Mouse (Mus musculus) brain, adult 2 months (tissue): ENCODE data around the gene Abca1.

Experiments
- DNase-seq: peaks from one replicate; pipeline ENCODE4 v3.0.0; 2011; ENCODE audit warnings: low read depth, low spot score

Gene Abca1

GRCm38 (mm10) chr4:53121516-53122227 lies 38.0 kb downstream of the Abca1 start:
- DNase-seq = peak; percentile 65

DNA sequence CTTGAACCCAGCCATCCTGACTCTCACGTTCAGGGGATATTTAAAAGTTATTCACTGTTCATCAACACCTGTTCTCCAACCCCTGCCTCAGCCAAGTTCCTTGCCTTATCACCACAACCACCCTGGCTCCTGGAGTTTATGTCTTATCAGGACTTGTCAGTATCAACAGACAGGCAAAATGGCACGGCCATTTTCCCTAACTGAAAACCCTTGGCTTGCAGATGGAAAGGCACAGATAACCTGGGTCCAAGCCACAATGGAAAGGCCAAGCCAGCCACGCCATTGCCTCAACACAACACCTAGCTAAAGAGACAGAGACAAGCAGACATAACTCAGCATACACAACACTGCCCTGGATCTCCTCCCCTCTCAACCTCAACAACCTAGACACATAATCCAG lies 38.6 kb downstream of the Abca1 start:
- DNase-seq = no peak

GRCm38 (mm10) chr4:53120038-53120685 lies 39.5 kb downstream of the Abca1 start:
- DNase-seq = peak; percentile 38

DNA sequence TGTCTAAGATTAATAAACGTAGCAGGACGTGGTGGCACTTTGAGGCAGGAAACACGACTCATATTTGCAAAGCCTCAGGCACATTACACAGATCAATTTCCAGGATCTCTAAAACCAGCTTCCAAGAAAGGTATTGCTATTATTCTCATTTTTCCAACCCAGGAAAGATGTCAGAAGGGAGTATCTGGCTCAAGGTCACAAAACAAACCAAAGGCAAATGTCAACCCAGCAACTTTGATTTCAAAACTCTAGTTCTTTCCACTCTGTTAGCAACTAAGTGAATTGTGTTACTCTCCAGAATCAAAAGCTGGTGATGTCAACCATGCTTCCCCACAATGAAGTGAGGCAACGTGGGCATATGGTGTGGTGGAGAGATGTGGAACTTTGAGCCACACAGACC lies 41.1 kb downstream of the Abca1 start:
- no peak for DNase-seq

DNA sequence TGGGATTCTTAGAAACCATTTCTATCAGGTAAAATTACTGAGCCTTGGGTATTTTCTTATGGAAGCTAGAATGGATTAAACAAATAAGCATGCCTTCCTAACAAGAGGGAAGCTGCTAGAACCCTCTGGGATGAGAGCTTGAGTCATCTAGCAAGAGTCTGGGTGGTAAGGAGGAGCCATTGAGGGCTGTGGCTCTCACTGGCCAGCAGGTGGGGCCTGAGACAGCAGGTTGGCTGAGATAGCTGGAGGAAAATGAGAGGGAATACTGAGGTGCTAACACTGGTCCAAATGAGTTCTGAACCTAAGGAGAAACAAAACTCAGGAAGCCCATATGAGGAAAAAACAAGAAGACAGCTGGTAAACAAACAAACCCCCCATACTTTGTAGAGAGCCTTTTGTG lies 42.1 kb downstream of the Abca1 start:
- DNase-seq = peak; percentile 66

GRCm38 (mm10) chr4:53117076-53117475 lies 42.6 kb downstream of the Abca1 start:
- DNase-seq = no peak

GRCm38 (mm10) chr4:53115866-53116265 lies 43.8 kb downstream of the Abca1 start:
- peak; percentile 72 for DNase-seq

DNA sequence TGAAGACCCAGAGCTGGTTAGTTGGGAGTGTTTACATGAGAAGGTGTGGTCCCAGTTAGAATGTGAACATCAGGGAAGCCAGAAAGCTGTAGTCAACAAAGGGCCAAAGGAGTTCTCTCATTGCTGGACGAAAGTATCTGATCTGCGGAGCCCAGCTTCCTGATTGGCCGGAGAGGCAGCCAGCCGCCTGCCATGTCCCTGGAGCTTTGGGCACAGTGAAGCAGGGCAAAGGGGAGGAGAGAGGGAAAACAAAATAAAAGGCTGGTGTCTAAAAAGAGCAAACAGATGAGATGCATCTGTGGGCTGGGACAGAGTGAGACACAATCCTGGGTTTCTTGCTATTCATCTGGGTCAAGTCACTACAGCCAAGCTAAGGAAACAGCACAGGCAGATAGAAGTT lies 44.3 kb downstream of the Abca1 start:
- DNase-seq = no peak

DNA sequence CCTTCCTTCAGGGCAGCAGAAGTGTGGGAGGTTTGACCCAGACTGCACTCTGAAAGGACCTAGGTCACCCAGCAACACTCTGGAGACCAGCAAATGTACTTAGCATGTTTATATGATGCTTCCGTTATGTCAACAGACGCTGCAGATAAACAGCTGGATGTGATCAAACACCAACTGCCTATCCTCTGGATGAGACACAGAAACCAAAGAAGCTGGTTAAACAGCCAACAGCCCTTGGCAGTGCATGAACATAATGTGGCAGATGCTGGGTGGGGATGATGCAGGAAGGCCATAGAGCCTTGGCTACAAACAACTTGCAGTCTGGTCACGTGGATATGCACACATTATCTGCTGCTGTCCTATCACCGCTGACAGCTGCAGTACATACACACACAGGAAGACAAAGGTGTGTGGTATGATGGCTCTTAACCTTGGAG lies 47.8 kb downstream of the Abca1 start:
- no peak for DNase-seq

- peak; percentile 82 for DNase-seq
Observed at GRCm38 (mm10) chr4:53110356-53110755, 49.3 kb downstream of the Abca1 start.

GRCm38 (mm10) chr4:53109381-53109928 lies 50.2 kb downstream of the Abca1 start:
- no peak for DNase-seq

DNA sequence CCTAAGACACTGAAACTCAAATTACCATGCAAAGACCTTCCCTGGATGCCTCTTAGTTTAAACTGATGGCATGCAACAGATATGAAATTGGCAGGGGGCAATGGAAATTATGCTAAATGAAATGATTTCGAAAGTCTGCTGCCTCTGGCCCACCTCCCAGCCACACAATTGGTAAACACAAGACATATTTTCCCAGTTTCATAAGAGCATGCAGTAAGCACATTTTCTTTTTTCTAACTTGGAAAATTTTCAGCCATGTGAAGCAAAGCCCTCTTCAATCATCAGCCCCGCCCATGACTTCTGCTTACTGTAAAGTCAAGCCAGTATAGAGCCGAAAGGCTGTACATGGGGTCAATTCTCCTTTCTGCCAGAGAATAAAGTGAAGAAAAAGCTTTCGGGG lies 51.5 kb downstream of the Abca1 start:
- DNase-seq = no peak

DNA sequence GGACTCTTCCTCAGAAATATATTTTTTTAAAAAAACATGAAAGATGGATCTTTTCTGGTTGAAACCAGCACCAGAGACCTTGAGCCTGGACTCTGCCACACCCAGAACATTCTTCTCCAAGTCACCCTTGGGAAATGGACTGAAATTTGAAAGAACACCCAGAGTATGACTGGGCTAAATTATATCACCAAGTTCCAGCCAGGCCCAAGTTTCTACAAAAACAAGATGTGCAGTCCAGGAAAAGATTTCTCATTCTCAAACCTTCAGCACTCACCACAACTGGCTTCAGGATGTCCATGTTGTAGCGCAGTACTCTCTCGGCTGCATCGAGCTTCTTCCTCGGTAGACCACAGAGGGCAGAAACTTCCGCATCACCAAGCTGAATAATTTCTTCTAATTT lies 53.0 kb downstream of the Abca1 start:
- DNase-seq = no peak

GRCm38 (mm10) chr4:53106071-53106470 lies 53.6 kb downstream of the Abca1 start:
- DNase-seq = no peak

DNA sequence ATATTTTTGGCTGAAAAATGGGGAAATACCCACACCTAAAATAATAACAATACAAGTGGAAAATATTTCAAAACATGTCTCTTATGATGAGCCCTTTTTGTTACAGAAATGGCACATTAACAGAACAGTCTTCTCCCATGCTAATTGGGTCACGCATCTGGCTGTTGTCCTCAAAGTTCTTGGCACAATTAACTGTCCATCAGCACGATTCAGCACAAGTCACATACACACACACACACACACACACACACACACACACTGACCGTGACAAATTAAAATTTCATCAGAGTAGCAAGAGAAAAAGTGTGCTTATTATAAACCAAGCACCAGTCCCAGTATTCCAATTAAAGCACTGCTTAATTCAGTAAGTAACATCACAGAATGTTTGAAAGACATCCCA lies 55.1 kb downstream of the Abca1 start:
- DNase-seq = no peak

GRCm38 (mm10) chr4:53102529-53102928 lies 57.2 kb downstream of the Abca1 start:
- DNase-seq = no peak

GRCm38 (mm10) chr4:53101306-53101705 lies 58.4 kb downstream of the Abca1 start:
- no peak for DNase-seq

DNA sequence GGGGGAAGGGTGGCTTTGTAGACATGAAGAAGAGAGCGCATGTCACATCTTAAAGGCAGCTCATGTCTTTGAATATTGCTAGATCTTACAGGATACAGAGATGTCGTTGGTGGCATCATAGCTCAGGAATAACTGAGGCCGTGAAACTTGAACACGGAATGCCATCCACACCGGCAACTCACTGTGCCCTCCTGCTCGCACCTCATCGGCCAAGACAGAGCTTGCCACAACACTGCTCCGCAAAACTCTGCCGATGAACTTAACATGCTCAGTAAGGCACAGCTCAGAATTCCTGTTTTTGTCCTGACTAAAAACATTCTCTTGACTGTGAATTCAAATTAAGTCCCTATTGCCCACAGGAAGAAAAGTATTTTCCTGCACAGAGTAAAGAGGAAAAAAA lies 59.2 kb downstream of the Abca1 start:
- DNase-seq = no peak

DNA sequence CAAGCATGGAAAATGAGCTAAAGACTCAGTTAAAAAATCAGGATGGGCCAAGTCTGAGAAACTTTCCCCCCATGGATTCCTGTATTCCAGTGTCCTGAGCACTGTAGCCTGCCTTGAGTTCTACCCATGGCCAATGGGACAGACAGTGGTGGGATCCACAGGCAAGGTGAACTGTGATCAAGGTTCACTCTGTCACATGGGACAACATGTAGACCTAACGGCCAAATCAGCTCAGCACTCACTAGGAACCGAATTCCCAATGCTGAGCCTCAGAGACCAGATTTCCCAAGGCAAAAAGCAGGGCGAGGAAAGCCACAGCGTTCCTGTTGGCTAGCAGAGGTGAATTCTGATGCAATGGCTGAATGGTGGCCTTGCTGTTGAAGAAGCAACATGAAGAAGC lies 64.8 kb downstream of the Abca1 start:
- no peak for DNase-seq

DNA sequence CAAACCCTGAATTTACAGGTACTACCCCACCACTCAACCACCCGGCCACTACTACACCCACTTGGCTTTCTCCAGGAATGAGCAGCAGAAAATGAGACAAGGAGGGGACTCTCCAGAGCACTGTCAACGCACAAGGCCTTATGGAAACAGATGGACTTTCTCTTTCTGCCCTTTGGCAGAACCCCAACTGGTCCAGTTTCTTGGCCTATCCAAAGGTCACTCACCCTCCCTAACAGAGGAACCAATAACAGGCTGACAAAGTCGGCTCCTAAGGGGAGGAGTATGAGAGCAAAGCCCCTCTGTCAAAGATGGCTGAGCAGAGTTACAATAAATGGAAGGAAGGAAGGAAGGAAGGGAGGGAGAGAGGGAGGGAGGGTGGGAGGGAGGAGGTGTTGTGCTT lies 65.4 kb downstream of the Abca1 start:
- DNase-seq = peak; percentile 50

DNA sequence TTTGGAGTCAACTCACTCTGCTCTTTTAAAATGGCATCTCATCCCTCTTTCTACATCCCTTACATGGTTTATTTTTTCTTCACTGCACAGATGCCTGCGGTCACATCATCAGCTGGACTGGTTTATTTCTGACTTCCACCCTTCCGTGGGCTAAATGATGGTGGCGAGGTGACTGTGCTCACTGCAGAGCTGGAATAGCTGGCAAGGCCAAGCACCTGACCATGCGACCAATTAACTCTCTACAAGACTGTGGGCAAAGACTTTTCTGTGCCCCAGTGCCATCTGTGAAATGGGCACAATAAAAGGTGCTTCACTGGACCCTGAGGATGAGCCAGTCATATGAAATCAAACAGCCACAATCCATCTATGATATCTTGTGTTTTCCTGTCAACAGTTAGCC lies 66.1 kb downstream of the Abca1 start:
- no peak for DNase-seq

DNA sequence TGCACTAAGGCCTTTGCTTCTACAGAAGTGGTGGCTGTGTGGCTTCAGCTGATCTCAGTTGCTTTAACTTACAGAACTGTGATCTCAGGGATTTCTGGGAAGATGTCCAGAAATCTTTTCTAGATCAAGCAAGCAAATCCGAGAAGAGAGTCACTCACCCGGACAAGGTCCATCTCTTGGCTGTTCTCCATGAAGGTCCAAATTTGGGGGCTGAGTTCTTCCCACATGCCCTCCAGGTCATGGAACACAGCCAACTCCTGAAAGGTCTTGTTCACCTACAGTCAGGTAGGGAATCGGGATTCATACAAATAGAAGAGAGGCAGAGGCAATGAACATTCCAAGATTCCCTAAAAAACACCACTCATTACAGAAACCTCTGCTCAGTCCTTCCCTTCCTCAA lies 70.1 kb downstream of the Abca1 start:
- no peak for DNase-seq

DNA sequence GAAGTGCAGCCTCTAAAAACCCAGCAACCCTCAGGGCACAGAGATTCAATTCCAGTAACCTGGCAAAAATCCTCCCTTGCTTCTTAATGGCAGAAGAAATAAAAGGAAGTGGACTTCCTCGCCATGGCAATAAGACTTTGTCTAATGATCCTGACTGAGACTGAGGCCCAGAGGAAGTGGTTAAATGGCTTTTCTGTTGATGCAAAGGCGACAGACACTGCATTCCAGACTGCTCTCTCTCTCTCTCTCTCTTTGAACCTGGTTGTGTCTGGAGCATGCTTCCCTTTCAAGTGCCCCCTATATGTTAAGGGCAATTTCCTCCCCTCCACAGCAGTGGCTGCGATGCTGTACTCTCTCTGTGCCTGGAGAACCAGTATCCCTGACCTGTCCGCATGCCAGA lies 70.7 kb downstream of the Abca1 start:
- no peak for DNase-seq
